Mouse (Mus musculus): Measurements from ENCODE around the gene Gm17416. TPM values are rescaled to one million over a fixed set of nuclear protein-coding genes. Genes with fewer than 3 reads are reported as not detected.

The Gm17416 gene
- total RNA-seq, 2 experiments from 2014 or later, result not detected

GRCm38 (mm10) chr2:152601275-152601960, 32.3 kb downstream of the Gm17416 start:
- no peak for DNase-seq (ENCODE audit: low spot score in 2 of 2)

GRCm38 (mm10) chr2:152604057-152604456, 34.9 kb downstream of the Gm17416 start, which contains the start of gene Defb36:
Gene Defb36 (plus strand): TSS chr2:152604327.
- DNase-seq (ENCODE audit: low spot score in 2 of 2), result peak; percentile 70

- DNase-seq (ENCODE audit: low spot score in 2 of 2), result no peak
Measured at GRCm38 (mm10) chr2:152607746-152608145, 38.6 kb downstream of the Gm17416 start.

- no peak for DNase-seq (ENCODE audit: low spot score in 2 of 2)
Measured at GRCm38 (mm10) chr2:152608719-152609118, 39.6 kb downstream of the Gm17416 start.

- DNase-seq (ENCODE audit: low spot score in 2 of 2), result no peak
Measured at GRCm38 (mm10) chr2:152612193-152612592, 43.1 kb downstream of the Gm17416 start.

GRCm38 (mm10) chr2:152615563-152615962, 46.4 kb downstream of the Gm17416 start:
- DNase-seq (ENCODE audit: low spot score in 2 of 2), result peak in 1 of 2 experiments; percentile 52

- no peak for DNase-seq (ENCODE audit: low spot score in 2 of 2)
Measured at GRCm38 (mm10) chr2:152616470-152616869, 47.3 kb downstream of the Gm17416 start.

GRCm38 (mm10) chr2:152617374-152617773, 48.2 kb downstream of the Gm17416 start:
- no peak for DNase-seq (ENCODE audit: low spot score in 2 of 2)

Other genes with a start within 250 kb of the Gm17416 start
- gene Rbck1, start 236.7 kb upstream of the Gm17416 start, total RNA-seq (2021), result 100 to 1,000 TPM in 1 of 2 experiments, 10 to 100 TPM in 1; 97.4 to 112 TPM
- 10 to 100 TPM in 1 of 2 experiments, 1 to 10 TPM in 1; 4.9 to 12.4 TPM for gene Trib3, start 225.3 kb upstream of the Gm17416 start, total RNA-seq (2021)
- gene Nrsn2, start 192.7 kb upstream of the Gm17416 start, total RNA-seq (2021), result 1 to 10 TPM; 5.8 to 6.7 TPM
- 1 to 10 TPM; 3.5 to 7.3 TPM for gene Sox12, start 171.3 kb upstream of the Gm17416 start, total RNA-seq (2021)
- 1 to 10 TPM; 6.8 to 7.8 TPM for gene Zcchc3, start 154.3 kb upstream of the Gm17416 start, total RNA-seq (2021)
- gene 6820408C15Rik, start 153.8 kb upstream of the Gm17416 start, total RNA-seq (2021), result under 1 TPM; 0.36 to 0.74 TPM
- not detected for gene Defb23, start 104.7 kb upstream of the Gm17416 start, total RNA-seq (2021)
- not detected for gene Defb20, start 92.3 kb upstream of the Gm17416 start, total RNA-seq (2021)
- not detected for gene Defb22, start 79.2 kb upstream of the Gm17416 start, total RNA-seq (2021)
- not detected for gene Defb26, start 57.6 kb upstream of the Gm17416 start, total RNA-seq (2021)
- not detected for gene Defb28, start 51.1 kb upstream of the Gm17416 start, total RNA-seq (2021)
- gene Defb29, start 29.2 kb upstream of the Gm17416 start, total RNA-seq (2021), result not detected
- gene Defb21, start 3.4 kb downstream of the Gm17416 start, total RNA-seq (2021), result not detected
- under 1 TPM in 1 of 2 experiments, not detected in 1; 0.93 TPM for gene Defb19, start 11.0 kb downstream of the Gm17416 start, total RNA-seq (2021)
- gene Defb45, start 30.1 kb downstream of the Gm17416 start, total RNA-seq (2021), result not detected
- not detected for gene Defb36, start 35.0 kb downstream of the Gm17416 start, total RNA-seq (2021)
- 1 to 10 TPM; 1.5 to 2.4 TPM for gene Defb25, start 53.7 kb downstream of the Gm17416 start, total RNA-seq (2021)
- 10 to 100 TPM in 1 of 2 experiments, 1 to 10 TPM in 1; 8.9 to 13.5 TPM for gene Rem1, start 57.6 kb downstream of the Gm17416 start, total RNA-seq (2021)
- gene H13, start 100.1 kb downstream of the Gm17416 start, total RNA-seq (2021), result 100 to 1,000 TPM; 151 to 170 TPM
- 10 to 100 TPM; 23.5 to 25.8 TPM for gene Mcts2, start 117.7 kb downstream of the Gm17416 start, total RNA-seq (2021)
- gene Id1, start 166.9 kb downstream of the Gm17416 start, total RNA-seq (2021), result 10 to 100 TPM; 51.8 to 93.4 TPM
- 1 to 10 TPM; 2.5 to 3.8 TPM for gene Cox4i2, start 184.8 kb downstream of the Gm17416 start, total RNA-seq (2021)

Data from adrenal gland, adult 18-20 months (tissue).